Mouse (Mus musculus) limb, embryonic 11.5 days (tissue): ENCODE measurements around the gene Ipo11. TPM values are rescaled to one million over a fixed set of nuclear protein-coding genes. Genes with fewer than 3 reads are reported as not detected.

Experiments used
- ATAC-seq: fragments of 200-750 bp; cut with Nextera tagmentation; 2 replicates; pipeline ENCODE4 v1.8.0; 2017; ENCODE audit warnings: low read depth; ENCODE audit not compliant: insufficient number of reproducible peaks, low FRiP score, low TSS enrichment
- DNase-seq: peaks from one replicate; pipeline ENCODE4 v3.0.0-alpha.2; 2015; ENCODE audit warnings: low spot score
- H3K27ac ChIP-seq: fragments of 300-500 bp; sonication (generic); replicated peaks from 2 replicates; pipeline ENCODE4 v1.5.1; 2014; ENCODE audit warnings: low read depth, mild to moderate bottlenecking, low read length
- H3K27me3 ChIP-seq: fragments of 300-500 bp; sonication (generic); 2 replicates; pipeline ENCODE4 v1.6.1; 2014; ENCODE audit warnings: mild to moderate bottlenecking, low read length, mixed read lengths; ENCODE audit not compliant: control insufficient read depth, insufficient read depth
- H3K36me3 ChIP-seq: fragments of 300-500 bp; sonication (generic); 2 replicates; pipeline ENCODE4 v1.6.1; 2014; ENCODE audit warnings: mild to moderate bottlenecking, low read length, moderate library complexity, mixed read lengths; ENCODE audit not compliant: control insufficient read depth, insufficient read depth
- H3K4me1 ChIP-seq: fragments of 300-500 bp; sonication (generic); 2 replicates; pipeline ENCODE4 v1.6.1; 2014; ENCODE audit warnings: low read length, mixed read lengths; ENCODE audit not compliant: control insufficient read depth, insufficient read depth
- H3K4me2 ChIP-seq: fragments of 300-500 bp; sonication (generic); 2 replicates; pipeline ENCODE4 v1.6.1; 2014; ENCODE audit warnings: low read depth, mild to moderate bottlenecking, moderate library complexity; ENCODE audit not compliant: severe bottlenecking
- H3K4me3 ChIP-seq: fragments of 300-500 bp; sonication (generic); 2 replicates; pipeline ENCODE4 v1.5.1; 2014; ENCODE audit warnings: low read depth, low read length
- H3K9ac ChIP-seq: fragments of 300-500 bp; sonication (generic); 2 replicates; pipeline ENCODE4 v1.6.1; 2014; ENCODE audit warnings: mild to moderate bottlenecking, low read length
- H3K9me3 ChIP-seq: fragments of 300-500 bp; sonication (generic); 2 replicates; pipeline ENCODE4 v1.6.1; 2016; ENCODE audit warnings: low read length; ENCODE audit not compliant: control insufficient read depth
- WGBS: fragments of 180-500 bp; shearing (Covaris S2); extraction: QIAGEN DNeasy Blood & Tissue Kit; methylation state at CpG from one replicate; pipeline ENCODE4 v1.1.7; 2014; 5-methylcytosine and 5-hydroxymethylcytosine counted together
- polyA plus RNA-seq: library from polyadenylated mRNA; unstranded; fragments of >200 nt; fragmentation: Nextera tagmentation; extraction: Ambion mirVana; gene quantifications from 2 replicates; pipeline ENCODE4 v1.2.1, GENCODE M21; 2014

Gene Ipo11
- polyA plus RNA-seq, 1 experiment from 2014 or later = 69.2 TPM

DNA sequence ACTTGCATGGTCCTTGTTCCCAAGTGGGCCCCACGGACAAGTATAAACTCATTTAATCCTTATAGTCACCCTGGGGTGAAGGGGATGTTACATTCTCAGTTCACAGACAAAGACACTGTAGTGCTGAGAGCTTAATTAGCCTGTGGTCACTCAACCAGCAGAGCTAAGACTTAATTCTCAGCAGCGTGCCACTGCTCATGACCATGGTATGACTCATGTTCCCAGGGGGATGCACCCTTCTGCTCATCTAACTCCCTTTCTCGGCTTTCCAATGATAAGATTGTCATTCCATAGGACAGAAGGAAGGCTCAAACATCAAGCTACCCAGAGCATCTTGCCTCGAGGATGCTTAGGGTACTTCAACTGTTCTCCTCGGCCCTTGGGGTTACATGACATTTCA, 180.9 kb downstream of the Ipo11 start:
- no peak for DNase-seq
- no peak overlapping the region for H3K9ac ChIP-seq
- H3K9me3 ChIP-seq = no peaks in the 10 kb centered on the region
- WGBS = 82% methylated on average over 5 of the region's 5 CpGs
- no peak overlapping the region for H3K4me3 ChIP-seq
- H3K4me2 ChIP-seq = no peak overlapping the region
- no peaks in the 10 kb centered on the region for H3K27me3 ChIP-seq
- no peaks in the 10 kb centered on the region for H3K4me1 ChIP-seq
- no peak for ATAC-seq
- H3K27ac ChIP-seq = no peak overlapping the region
- H3K36me3 ChIP-seq = no peaks in the 10 kb centered on the region

- no peak overlapping the region for H3K27ac ChIP-seq
- no peak overlapping the region for H3K4me2 ChIP-seq
- WGBS = 88% methylated on average over 3 of the region's 3 CpGs
- no peaks in the 10 kb centered on the region for H3K36me3 ChIP-seq
- DNase-seq (no peak), ATAC-seq (no peak)
- H3K4me1 ChIP-seq = no peaks in the 10 kb centered on the region
- no peak overlapping the region for H3K9ac ChIP-seq
- H3K9me3 ChIP-seq = no peaks in the 10 kb centered on the region
- H3K27me3 ChIP-seq = no peaks in the 10 kb centered on the region
- H3K4me3 ChIP-seq = no peak overlapping the region
Observed at GRCm38 (mm10) chr13:106754216-106754615, 182.5 kb downstream of the Ipo11 start.

GRCm38 (mm10) chr13:106751951-106752350, 184.8 kb downstream of the Ipo11 start:
- DNase-seq (no peak), ATAC-seq (no peak)
- Histone ChIP-seq H3K27me3 (no peaks in the 10 kb centered on the region), H3K4me2 (no peak overlapping the region), H3K27ac (no peak overlapping the region), H3K9me3 (no peaks in the 10 kb centered on the region), H3K36me3 (no peaks in the 10 kb centered on the region), H3K4me1 (no peaks in the 10 kb centered on the region), H3K4me3 (no peak overlapping the region), H3K9ac (no peak overlapping the region)
- WGBS = 98% methylated on average over 1 of the region's 1 CpGs

DNA sequence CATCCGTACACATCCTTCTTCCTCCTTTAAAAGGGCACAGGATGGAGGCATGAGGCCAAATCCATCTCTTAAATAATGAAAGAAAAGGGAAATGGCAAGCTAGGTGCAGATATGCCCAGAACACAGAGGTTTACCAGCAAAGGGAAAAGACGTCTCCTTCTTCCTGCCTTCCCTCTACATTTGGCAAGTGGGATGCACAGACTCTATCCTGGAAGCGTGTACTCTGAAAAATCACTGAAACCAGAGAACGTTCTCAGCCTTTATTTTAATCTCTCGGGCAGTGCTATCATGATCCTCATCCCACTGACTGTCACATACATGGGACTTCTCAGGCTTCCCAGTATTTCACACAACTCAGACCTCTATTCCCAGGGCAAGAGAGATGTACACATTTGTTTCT, 189.9 kb downstream of the Ipo11 start:
- no peak for ATAC-seq
- 89% methylated on average over 5 of the region's 5 CpGs for WGBS
- Histone ChIP-seq H3K4me3 (no peak overlapping the region), H3K27me3 (no peaks in the 10 kb centered on the region), H3K4me1 (no peaks in the 10 kb centered on the region), H3K27ac (no peak overlapping the region), H3K36me3 (no peaks in the 10 kb centered on the region), H3K9ac (no peak overlapping the region), H3K4me2 (no peak overlapping the region), H3K9me3 (no peaks in the 10 kb centered on the region)
- DNase-seq = no peak

GRCm38 (mm10) chr13:106745201-106745600, 191.6 kb downstream of the Ipo11 start:
- WGBS = 69% methylated on average over 6 of the region's 6 CpGs

More at GRCm38 (mm10) chr13:106745201-106745600, 191.6 kb downstream of the Ipo11 start:
- no peak overlapping the region for H3K27ac ChIP-seq
- no peak overlapping the region for H3K4me3 ChIP-seq
- no peak overlapping the region for H3K4me2 ChIP-seq
- no peak overlapping the region for H3K9ac ChIP-seq
- no peaks in the 10 kb centered on the region for H3K27me3 ChIP-seq
- ATAC-seq (no peak), DNase-seq (no peak)
- no peaks in the 10 kb centered on the region for H3K9me3 ChIP-seq
- no peaks in the 10 kb centered on the region for H3K36me3 ChIP-seq
- no peaks in the 10 kb centered on the region for H3K4me1 ChIP-seq

Other genes with a start within 250 kb of the Ipo11 start
- gene Dimt1, start 10.2 kb upstream of the Ipo11 start, polyA plus RNA-seq = 56.4 and 58.6 TPM in 2 replicates
- gene Kif2a, start 85.2 kb upstream of the Ipo11 start, polyA plus RNA-seq = 25.4 TPM in 2 replicates